Mouse (Mus musculus) right cerebral cortex, postnatal 14 days (tissue): ENCODE results near the gene Phldb2.

Source experiments
- DNase-seq: peaks from one replicate; pipeline ENCODE4 v3.0.0; 2022

The Phldb2 gene

DNA sequence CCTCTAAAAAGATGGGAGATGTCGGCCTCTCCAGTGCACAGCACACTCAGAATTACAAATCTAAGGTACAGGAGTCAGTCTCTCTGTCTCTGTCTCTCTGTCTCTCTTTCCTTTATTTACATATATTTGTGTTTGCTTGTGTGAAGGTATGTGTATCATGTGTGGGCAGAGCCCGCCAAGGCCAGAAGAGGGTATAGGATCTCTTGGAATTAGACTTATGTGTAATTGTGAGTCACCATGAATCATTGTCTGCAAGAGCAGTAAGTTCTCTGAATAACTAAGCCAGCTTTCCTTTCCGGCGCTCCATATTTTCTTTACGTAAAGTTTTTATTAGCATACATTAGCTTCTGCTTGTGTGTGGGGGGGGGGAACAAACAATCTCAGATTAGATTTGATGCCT lies 7.7 kb downstream of the Phldb2 start:
- DNase-seq: no peak

DNA sequence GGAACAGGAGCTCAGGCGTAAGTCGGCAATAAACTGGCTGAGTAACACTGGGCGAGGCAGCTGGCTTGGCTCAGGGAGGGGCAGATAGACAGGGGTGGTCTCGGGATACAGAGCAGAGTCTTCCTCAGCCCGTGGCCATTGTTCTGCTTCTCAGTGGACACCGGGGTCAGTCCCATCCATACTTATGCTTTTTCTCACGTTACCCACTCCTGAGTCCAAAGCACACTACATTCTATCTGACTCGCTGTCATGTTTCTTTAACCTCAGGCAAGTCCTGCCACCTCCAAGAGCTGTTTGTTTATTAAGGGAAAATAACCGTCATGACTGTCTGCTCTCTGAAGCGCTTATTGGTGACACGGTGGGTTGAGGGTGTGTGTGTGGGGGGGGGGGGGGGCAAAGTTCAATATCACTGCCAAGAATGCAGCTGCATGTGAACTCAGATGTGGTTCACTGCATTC lies 8.2 kb downstream of the Phldb2 start:
- no peak for DNase-seq

DNA sequence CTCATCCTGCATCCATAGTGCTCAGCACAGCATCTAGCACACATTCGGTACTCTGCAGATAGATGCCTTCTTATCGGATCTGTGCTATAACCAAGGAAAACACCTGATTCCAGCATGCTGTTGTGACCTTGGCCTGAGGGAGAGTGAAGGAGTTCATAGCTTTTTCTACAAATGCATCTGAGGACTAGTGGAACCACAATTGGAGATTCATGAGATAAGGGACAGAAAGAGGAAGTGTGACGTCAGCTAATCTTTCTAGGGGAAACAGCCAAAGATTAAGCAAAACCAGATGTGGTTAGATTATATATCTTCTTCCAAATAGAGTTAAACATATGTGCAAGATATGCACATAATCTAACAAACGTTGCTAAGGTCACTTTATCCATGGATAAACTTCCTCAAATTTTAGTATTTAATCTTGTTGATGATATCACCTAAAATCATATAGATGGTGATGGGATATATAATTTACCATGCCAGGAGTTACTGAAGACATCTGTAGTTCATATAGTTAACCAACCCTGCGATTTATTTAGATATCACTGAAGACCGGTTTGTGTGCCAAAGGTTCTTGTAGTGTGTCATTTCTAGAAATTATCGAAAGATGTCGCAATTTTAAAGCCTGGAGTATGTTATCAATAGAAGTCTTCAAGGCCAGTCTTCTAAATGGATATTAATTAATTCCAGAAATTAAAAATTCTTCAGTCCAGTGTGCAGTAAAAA lies 11.1 kb downstream of the Phldb2 start:
- DNase-seq: no peak

DNA sequence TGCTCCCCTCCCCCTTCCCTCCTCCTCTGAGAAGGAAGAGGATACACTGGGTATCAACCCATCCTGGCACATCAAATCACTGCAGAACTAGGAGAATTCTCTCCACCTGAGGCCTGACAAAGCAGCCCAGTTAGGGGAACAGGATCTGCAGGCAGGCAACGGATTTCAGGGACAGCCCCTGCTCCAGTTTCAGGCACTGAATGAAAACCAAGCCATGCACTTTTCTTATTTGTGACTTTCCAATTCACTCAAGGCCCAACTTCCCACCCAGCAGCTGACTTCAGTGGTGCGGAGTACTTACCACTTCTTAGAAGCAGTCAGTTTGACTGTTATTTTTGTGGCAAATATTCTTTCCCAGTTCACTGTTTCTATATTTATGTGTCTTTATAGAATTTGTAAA lies 12.7 kb downstream of the Phldb2 start:
- no peak for DNase-seq

DNA sequence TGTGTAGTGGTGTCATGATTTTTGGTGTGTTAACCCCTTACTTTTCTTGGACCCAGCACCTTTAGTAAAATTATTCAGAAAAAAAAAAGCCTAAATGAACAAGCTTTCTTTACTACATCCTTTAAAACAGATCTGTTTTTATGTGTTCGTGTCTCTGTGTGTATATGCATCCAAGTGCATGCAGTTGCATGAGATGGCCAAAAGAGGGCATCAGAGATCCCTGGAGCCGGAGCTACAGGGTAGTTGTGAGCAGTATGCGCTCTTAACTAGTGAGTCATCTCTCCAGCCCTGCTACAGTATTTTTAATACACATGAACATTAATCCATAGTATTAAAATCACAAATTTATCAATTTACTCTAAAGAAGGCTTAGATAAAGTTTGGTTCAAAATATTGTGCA lies 14.0 kb downstream of the Phldb2 start:
- no peak for DNase-seq

DNA sequence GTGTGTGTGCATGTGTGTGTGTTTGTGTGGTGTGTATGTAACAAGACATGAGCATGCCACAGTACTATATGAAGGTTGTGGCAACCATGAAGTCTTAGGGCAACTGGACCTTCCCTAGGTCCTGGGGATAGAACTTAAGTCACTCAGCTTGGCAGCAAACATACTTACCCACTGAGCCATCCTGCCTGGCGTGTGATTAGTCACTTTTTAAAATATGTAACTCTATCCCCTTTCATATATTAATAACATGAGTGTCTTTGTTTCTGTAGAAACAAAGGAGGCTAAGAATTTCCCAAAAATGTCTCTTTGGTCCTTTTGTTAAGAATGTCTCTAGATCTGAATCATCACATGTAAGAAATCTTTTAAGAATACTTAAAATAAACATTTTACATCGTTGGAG lies 16.0 kb downstream of the Phldb2 start:
- DNase-seq: no peak

DNA sequence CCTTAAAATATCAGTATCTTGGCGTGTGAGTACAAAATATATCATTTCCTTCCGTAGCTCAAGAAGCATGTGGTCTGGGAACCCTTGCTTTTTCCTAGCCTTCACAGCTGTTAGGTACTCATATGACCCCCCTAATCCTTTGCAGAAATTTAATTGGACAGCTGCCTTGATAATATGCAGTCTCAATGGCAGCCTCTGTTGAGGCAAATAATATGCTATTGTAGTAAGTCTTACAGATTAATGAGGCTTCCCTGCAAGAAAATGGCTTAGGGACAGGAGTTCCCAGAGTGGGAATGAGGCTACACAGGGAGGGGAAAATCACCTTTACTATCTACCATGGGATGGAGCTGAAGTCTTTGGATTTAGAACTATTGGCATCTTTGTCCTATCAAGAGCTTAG lies 16.9 kb downstream of the Phldb2 start:
- no peak for DNase-seq

DNA sequence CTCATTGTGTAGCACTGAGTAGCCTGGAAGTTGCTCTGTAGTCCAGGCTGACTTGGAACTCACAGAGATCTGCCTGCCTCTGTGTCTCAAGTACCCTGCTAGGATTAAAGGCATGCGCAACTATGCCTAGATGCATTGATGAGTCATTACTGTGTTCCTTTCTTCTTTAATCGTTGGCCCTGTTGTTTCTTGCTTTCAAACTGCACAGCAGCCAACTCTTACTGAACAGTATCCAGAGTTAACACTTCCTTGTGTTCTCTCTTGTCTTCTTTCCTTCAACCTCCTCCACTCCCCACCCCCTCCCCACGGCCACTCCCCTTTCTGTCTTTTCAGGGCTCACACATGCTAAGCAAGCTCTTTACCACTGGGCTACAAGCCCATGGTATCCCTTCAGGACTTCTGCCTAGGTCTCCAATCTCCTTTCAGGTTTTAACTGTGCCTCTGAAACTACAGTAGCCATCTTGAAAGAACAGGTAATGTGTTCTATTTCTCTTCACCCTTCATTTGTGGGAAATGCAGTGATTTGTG lies 17.4 kb downstream of the Phldb2 start:
- DNase-seq: no peak

DNA sequence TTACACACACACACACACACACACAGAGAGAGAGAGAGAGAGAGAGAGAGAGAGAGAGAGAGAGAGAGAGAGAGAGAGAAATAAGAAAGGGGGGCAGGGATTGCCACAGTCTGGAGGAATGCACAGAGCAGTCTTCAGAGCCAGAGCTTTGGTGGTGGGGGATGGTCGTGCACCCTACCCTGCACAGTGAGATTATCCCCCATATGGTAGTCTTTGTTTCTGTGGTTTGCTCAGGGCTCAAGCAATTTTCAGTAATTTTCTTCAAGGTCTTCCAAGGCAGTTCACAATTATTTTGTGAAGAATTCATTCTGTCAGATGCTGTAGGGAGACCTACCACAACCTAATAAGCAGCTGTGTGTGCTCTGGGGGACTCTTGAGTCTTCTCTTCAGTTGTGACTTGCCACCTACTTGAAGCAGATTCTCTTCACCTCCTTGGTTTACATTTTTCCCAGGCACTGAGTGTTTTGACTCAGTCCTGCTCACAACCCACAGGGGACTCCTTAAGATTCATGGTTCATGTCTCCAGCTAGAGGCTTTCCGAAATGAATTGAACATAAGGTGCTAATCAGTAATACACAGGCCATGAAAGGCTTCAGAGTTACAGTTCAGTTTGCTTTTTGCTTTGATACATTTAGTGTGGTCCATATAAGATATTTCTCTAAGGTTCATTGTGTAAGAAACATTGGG lies 18.5 kb downstream of the Phldb2 start:
- no peak for DNase-seq

DNA sequence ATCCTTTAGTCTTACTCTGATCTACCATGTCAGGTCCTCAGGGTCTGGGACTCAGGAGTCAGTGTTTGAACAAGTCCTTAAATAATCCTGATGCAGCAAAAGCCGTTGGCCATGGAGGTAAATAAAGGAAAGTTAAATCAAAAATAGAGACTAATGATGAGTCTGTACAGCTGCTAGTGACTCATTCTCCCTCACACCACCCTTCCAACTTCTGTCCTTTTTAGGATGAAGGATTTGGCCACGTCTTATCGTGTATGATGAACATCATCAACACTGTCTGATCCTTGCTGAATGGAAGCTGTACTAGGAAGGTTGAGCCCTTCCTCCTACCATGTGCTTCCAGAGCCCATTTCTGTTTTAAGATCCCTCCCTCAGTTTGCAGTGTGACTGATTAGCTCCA lies 23.1 kb downstream of the Phldb2 start:
- no peak for DNase-seq

DNA sequence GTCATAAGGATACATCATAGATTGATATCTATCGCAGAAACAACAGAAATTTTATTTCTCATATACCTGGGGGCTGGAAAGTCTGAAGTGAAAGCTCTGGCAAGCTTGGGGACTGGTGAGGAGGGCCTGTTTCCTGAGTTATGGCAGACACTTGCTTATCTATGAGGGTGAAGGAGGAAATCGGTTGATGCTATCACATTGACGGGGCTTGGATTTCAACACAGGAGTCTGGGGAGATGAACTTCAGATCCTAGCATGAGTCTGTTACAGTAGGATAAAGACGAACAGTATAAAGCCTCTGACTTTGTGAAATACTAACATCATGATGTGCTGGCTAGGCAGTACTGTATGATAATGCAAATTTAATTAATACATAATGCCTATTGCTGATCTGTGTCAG lies 25.3 kb downstream of the Phldb2 start:
- no peak for DNase-seq

DNA sequence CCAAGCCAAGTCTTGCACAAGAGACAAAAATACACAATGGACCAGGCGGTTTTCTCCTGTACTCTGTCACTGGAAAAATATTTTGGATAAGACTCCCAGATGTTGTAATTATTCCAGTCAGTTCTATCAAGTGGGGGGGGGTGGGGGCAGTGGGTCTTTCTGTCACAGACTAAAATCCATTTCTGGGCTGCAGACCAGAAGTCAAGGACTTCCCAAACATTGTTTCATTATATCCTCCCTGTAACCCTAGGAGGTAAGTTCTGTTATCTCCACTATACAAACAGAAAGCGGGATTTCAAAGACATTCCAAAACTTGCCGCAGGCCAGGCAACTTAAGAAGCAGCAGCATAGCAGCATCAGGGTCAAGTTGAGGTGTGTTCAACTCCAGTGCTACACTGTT lies 25.8 kb downstream of the Phldb2 start:
- no peak for DNase-seq

DNA sequence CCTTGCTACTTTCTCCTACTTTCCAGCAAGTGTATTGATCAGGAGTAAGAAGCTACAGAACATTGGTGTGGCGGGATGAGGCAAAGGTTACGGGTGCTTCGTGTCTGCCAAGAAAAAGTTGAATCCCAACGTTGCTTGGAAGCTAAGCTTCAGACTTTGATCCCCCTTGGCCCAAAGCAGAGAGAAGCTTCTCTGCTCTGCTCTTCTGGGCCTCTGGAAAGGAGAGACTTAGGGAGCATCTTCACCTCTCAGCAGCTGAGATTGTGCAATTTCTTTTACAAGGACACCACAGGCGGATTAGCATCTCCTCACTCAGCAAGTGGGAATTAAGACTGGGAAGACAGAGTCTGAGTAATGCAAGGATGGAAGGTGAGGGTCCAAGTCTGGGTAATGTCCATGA lies 26.5 kb downstream of the Phldb2 start:
- no peak for DNase-seq

DNA sequence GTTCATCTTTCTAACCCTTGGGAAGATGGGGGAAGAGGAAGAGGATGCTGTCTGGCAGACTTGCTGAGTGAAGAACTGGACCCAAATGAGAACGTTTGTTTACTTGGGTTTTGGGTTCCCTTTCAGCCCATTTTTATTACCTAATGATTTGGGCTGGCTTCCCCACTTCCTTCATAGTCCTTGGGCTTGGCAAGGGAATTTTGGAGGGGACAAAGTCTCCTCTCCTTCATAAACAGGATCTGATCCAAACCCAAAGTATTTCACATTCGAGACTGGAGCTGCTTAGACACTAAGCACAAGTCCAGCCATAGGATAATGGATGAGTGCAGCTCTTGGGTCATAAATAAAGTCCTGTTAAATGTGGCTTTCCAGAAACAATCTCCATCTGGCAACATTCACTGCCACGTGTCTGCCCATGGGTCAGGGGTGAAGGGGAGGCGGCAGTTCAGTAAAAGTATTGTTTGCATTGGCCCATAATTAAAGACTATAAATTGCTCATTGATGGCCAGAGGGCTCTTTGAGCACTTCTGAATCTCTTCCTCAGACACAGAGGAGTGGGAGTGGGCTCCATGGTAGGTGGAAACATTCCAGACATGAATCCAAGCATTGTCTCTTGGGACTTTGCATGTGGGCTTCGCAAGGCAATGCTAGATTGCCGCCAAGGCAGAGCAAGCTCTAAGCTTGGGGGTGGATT lies 29.5 kb downstream of the Phldb2 start:
- DNase-seq: no peak

DNA sequence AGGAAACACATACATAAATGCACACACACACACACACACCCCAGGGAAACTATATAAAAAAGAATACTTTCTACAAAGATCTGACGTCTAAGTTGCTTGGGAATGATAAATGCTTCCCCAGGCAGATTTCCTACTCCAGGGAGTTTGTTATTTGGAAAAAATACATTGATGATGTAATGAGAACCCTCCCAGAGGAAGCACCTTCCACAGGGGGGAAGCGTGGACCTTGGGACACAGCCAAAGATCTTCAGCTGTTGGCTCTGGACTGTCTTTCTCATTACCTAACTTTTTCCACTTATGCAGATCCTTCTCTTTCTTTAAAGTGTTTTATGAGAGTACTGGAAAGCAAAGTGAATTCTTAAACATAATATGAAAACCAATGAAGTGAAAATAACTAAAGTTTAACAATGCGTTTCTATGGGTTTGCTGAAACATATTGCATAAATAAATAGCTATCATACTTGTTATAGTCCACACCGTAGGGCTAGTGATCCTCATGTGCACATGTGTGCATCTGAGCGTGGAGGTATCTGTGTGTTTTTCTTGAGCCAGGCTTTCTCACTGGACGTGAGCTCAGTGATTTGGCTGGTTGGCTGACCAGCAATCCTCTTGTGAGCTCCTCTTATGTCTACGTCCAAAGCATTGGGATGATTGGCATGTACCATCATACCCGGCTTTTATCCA lies 30.7 kb downstream of the Phldb2 start:
- DNase-seq: no peak

DNA sequence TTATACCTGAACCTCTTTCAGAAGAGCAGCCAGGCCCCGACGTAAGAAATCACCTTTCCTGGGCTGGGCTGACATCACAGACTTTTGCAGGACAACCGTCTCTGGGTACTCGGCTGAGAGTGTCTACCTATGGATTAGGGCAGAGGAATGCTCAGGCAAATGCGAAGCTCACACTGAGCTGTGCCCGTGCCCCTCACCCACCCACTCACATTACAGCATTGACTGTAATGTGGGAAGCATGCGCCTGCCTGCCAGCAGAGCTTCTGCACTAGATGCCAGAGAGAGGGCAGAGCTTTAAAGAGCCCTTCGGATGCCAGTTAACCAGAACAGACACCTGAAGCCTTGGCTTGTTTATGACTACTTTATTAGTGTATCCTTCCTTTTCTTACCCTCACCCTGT lies 33.8 kb downstream of the Phldb2 start:
- peak; percentile 27 for DNase-seq

DNA sequence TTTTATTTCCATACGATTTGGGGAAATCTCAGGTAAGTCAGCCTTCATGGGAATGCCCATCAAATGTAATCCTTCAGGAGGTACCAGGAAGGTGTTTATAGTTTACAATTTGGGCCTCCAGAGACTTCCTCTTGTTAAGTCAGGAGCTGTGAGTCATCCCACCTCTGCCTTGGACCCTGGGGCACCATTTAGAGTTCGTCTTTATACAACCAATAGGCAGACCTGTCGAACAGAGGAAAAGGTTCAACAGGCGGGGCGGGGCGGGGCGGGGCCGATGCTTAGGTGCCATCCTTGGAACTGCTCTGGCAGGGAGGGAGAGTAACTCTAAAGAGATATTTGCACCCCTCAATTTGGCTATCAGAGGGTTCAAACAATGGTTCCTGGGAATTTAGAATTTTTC lies 49.8 kb downstream of the Phldb2 start:
- DNase-seq: no peak

DNA sequence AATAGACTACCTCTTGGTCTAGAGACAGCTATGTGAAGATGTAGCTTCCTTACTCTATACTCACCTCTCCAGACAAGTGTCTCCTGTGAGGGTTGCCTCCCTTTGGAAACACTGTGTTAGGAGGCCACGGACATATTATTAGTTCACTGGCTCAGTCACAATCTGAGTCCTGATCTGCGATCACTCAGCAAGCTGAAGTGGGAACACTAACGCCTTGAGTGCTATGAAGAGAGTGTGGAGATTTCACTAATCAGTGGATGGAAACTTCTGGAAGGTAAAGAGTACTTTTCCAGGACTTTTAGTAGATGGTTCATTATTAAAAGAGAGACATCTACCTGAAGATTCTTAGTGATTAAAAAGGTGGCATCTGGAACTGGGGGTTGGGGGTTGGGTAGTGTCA lies 54.9 kb downstream of the Phldb2 start:
- DNase-seq: no peak

DNA sequence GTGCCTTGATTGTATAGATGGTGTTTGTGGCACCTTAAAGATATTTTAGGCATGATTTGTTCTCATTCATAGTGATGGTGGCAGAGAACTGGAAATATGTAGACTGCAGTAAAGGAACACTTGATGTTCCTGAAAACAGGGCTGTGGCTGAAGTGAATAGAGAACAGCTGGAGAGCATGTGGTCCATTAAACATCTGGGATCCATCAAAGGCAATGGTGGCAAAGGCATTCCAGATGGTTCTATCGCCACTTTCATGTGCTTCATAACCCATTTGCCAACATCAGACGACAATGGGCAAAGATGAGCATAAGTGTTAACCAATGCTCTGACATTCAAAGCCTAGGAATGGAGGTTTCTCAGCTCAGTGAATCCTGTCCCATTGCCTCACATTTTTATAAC lies 56.8 kb downstream of the Phldb2 start:
- DNase-seq: no peak

DNA sequence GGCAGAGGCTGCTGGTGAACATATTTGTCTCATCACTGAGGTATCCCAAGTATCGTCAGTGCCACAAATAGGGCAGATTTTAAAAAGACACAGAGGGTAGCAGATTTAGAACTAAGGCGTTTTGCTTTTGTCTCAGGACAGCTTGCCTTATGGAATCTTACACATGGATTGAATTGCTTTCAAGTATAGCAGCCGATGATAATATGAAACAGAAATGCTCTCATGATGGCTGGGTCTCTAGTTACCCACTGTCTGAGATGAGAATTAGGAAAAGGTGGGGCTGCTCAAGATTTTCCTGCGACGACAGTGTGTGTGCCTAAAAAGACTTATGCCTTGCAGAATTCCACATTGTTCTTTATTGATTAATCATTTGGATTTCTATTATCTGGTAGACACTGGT lies 58.4 kb downstream of the Phldb2 start:
- DNase-seq: no peak

DNA sequence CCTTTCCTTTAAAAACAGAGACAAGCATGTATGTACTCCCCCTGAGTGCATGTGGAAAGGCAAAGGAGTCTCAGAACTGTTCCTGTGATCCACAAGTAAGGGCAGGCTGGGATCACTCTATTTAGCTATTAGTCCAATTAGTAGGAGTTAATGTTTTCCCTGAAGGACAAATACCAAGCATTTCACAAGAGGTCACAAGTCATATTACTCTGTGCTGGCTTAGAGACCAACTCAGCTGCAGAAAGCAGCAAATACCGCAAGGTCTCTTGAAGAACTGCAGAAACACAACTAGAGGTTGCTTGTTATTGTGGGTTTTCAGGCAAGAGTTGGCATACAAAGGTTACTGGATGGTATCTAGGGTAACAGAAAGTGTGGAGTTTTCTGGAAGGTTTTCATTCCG lies 59.6 kb downstream of the Phldb2 start:
- no peak for DNase-seq

DNA sequence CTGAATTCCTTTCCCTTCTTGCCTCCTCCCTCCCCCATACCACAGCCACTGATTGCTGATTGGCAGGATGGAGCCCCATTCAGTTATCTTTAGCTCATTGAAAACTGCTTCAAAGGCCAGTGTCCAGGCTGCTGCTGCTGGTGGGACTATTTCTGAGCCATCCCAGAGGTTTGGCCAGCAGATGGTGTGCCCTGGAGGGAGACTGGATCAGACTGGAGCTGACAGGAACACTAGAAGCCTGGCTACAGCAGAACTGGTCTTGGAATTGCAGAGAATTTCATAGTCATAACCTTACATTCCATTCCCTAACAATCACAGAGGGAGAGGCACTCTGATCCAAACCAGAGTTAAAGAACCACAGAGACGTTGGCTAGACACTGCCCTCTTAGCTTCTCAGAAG lies 60.5 kb downstream of the Phldb2 start:
- no peak for DNase-seq

DNA sequence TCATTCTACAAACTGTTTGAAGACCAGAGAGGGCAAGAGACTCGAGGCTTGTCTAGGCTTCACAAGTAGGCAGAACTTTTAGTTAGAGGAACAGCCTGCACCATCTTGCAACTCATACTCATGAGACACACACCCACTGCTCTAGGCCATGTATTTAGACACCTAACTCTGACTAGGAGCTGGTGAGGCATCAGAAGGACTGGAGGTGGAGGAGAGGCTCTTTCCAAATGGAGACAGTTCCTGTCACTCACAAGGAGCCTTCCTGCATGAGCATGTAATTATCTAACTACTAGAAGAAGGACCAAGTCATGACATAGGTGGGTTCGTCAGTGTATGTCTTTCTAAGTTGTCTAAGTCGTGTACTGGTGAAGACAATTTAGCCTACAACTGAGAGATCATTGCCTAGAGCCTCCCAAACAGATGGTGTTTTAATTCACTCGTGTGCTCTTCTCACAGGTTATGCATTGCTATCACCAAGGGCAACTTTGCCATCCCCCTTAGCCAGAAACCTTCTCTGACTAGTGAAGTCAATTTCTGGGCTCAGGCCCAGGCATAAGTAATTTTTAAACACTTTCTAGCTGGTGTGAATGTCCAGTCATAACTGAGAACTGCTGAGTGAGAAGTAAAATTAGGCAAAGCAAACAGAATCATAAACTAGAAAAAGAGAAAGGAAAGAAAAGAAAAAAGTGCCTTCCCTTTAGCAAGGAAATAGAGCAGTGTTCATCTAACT lies 62.8 kb downstream of the Phldb2 start:
- no peak for DNase-seq
